Mouse (Mus musculus): ENCODE measurements around the gene Washc3.

GRCm38 (mm10) chr10:88287261-88287660, 86.4 kb downstream of the Washc3 start:
- no peak for TF ChIP-seq TAL1 (IDR thresholded peaks at IDR 0.05; ENCODE audit: low read length)
- no peak for TF ChIP-seq GATA1 (IDR thresholded peaks at IDR 0.05; ENCODE audit: low read length)
